Mouse (Mus musculus) lung, postnatal 0 days (tissue): Measurements from ENCODE around the gene Ksr1. TPM values are rescaled to one million over a fixed set of nuclear protein-coding genes. Genes with fewer than 3 reads are reported as not detected.

Experiments used
- ATAC-seq: fragments of 200-750 bp; cut with Nextera tagmentation; 2 replicates; pipeline ENCODE4 v1.8.0; 2017; ENCODE audit warnings: moderate library complexity
- DNase-seq: peaks from one replicate; pipeline ENCODE4 v3.0.0-alpha.2; 2016; ENCODE audit warnings: low spot score
- H3K27ac ChIP-seq: fragments of 300-500 bp; sonication (generic); 2 replicates; pipeline ENCODE4 v1.5.1; 2014; ENCODE audit warnings: antibody characterized with exemption, mild to moderate bottlenecking, low read length, mixed read lengths
- H3K27me3 ChIP-seq: fragments of 300-500 bp; sonication (generic); replicated peaks from 2 replicates; pipeline ENCODE4 v1.6.1; 2014; ENCODE audit warnings: low read length, mixed read lengths; ENCODE audit not compliant: insufficient read depth
- H3K36me3 ChIP-seq: fragments of 300-500 bp; sonication (generic); 2 replicates; pipeline ENCODE4 v1.6.1; 2014; ENCODE audit warnings: low read length, mixed read lengths; ENCODE audit not compliant: insufficient read depth
- H3K4me1 ChIP-seq: fragments of 300-500 bp; sonication (generic); 2 replicates; pipeline ENCODE4 v1.6.1; 2014; ENCODE audit warnings: antibody characterized with exemption, low read depth, low read length, mixed read lengths; ENCODE audit not compliant: insufficient read depth
- H3K4me2 ChIP-seq: fragments of 300-500 bp; sonication (generic); replicated peaks from 2 replicates; pipeline ENCODE4 v1.6.1; 2014; ENCODE audit warnings: low read depth, mild to moderate bottlenecking, low read length, moderate library complexity, mixed read lengths
- H3K4me3 ChIP-seq: fragments of 300-500 bp; sonication (generic); 2 replicates; pipeline ENCODE4 v1.5.1; 2014; ENCODE audit warnings: low read depth, low read length
- H3K9ac ChIP-seq: fragments of 300-500 bp; sonication (generic); replicated peaks from 2 replicates; pipeline ENCODE4 v1.6.1; 2014; ENCODE audit warnings: low read depth, mild to moderate bottlenecking
- H3K9me3 ChIP-seq: fragments of 300-500 bp; sonication (generic); 2 replicates; pipeline ENCODE4 v1.6.1; 2016; ENCODE audit warnings: low read length, mixed read lengths
- CTCF ChIP-seq: IDR thresholded peaks from 2 replicates; pipeline ENCODE4 v1.5.1; 2016; ENCODE audit warnings: antibody characterized with exemption, mild to moderate bottlenecking
- EP300 ChIP-seq: IDR thresholded peaks from 2 replicates; pipeline ENCODE4 v1.6.1; 2016; ENCODE audit warnings: antibody characterized with exemption, mild to moderate bottlenecking, control low read depth
- WGBS: fragments of 180-500 bp; shearing (Covaris S2); extraction: QIAGEN DNeasy Blood & Tissue Kit; methylation state at CpG from one replicate; pipeline ENCODE4 v1.1.7; 2014; 5-methylcytosine and 5-hydroxymethylcytosine counted together
- polyA plus RNA-seq: library from polyadenylated mRNA; unstranded; fragments of >200 nt; fragmentation: Nextera tagmentation; extraction: Ambion mirVana; gene quantifications from 2 replicates; pipeline ENCODE4 v1.2.1, GENCODE M21; 2015

The Ksr1 gene
- polyA plus RNA-seq, 1 experiment from 2014 or later, result 2.3 TPM

DNA sequence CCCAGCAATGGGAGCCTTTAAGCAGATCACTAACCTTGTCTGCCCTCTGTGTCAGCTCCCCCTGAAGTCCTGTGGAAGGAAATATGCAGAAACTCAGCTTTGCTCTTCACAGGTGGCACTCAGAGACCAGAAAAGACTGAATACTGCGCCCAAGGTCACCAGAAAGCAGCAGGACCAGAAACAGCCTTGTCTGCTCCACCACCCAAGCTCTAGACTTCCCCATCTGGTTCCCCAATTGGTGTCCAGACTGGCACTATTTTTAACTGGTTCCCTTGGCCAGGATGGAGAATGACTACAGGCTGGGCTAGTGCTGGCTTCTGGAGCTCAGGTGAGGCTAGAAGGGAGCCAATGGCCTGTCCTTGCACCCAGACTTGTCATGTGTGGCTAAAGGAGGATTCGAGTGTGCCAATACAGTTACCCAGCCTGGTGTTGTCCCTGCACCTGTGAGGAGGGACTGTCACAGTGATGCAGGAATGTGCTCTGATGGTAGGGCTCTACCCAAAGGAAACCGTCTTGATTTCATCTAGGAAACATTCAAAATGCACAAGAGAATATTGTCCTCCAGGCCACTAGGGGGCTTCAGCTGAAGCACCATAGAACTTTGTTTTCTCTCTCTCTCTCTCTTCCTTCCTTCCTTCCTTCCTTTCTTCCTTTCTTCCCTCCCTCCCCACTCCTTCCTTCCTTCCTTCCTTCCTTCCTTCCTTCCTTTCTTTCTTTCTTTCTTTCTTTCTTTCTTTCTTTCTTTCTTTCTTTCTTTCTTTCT, 38.1 kb upstream of the Ksr1 start:
- Histone ChIP-seq H3K27me3 (no peaks in the 10 kb centered on the region), H3K9ac (no peak overlapping the region), H3K27ac (no peak overlapping the region), H3K9me3 (no peaks in the 10 kb centered on the region), H3K4me1 (no peaks in the 10 kb centered on the region), H3K36me3 (no peaks in the 10 kb centered on the region), H3K4me3 (no peak overlapping the region), H3K4me2 (no peak overlapping the region)
- WGBS, result 78% methylated on average over 3 of the region's 3 CpGs
- DNase-seq, result no peak
- TF ChIP-seq EP300 (no peak), CTCF (peak; percentile 42)
- ATAC-seq, result no peak

DNA sequence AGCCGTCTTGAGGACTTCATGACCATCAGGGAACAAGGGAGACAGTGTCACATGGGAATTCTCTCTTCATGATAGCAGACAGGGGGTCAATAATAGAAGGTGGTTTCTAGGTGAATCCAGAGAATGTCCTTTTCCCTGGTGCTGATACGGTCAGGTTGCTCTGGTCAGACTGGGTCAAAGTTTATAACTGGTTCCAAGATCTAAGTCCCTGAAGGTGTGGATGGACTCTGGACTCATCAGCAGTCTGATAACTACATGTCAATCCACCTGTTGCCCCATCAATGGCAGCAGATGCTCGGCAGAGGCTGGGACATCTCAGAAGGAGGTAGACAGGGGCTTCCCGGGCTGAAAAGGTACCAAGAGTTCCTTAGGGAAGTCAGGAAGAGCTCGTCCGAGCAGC, 37.2 kb upstream of the Ksr1 start:
- WGBS, result 85% methylated on average over 6 of the region's 6 CpGs
- Histone ChIP-seq H3K9me3 (no peaks in the 10 kb centered on the region), H3K4me3 (no peak overlapping the region), H3K4me2 (no peak overlapping the region), H3K27me3 (no peaks in the 10 kb centered on the region), H3K4me1 (no peaks in the 10 kb centered on the region), H3K27ac (no peak overlapping the region), H3K9ac (no peak overlapping the region), H3K36me3 (no peaks in the 10 kb centered on the region)
- DNase-seq (no peak), ATAC-seq (no peak)
- TF ChIP-seq EP300 (no peak), CTCF (no peak)

GRCm38 (mm10) chr11:79182881-79183280, 36.7 kb upstream of the Ksr1 start:
- TF ChIP-seq CTCF, result no peak
- peak; percentile 36; the same call in 1 of the 2 replicates for TF ChIP-seq EP300
- Histone ChIP-seq H3K4me1 (no peaks in the 10 kb centered on the region), H3K4me3 (no peak overlapping the region), H3K27ac (no peak overlapping the region), H3K4me2 (no peak overlapping the region), H3K9ac (no peak overlapping the region), H3K27me3 (no peaks in the 10 kb centered on the region), H3K36me3 (no peaks in the 10 kb centered on the region), H3K9me3 (no peaks in the 10 kb centered on the region)
- ATAC-seq (peak; percentile 93), DNase-seq (peak; percentile 70)
- WGBS, result 53% methylated on average over 12 of the region's 12 CpGs

DNA sequence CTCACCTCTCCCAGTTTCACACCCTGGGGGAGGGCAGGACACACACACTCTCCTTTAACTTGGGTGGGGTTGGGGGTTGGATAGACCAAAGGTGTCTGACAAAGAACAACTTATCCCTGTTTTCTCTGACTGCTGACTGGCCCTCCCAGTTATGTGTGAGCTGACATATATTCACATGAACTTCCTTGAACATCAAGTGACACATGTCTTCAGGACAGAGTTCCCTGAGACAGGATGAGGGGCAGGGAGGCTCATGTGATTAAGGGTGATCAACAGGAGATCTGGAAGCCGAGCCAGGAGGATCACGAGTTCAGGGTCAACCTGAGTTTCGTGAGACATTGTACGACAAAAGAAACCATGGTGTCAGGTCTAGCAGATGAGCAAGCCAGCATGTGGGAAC, 35.7 kb upstream of the Ksr1 start:
- Histone ChIP-seq H3K36me3 (no peaks in the 10 kb centered on the region), H3K27me3 (no peaks in the 10 kb centered on the region), H3K4me3 (no peak overlapping the region), H3K9me3 (no peaks in the 10 kb centered on the region), H3K4me1 (no peaks in the 10 kb centered on the region), H3K9ac (no peak overlapping the region), H3K27ac (no peak overlapping the region), H3K4me2 (no peak overlapping the region)
- ATAC-seq (no peak), DNase-seq (no peak)
- TF ChIP-seq CTCF, result no peak
- no peak for TF ChIP-seq EP300
- 87% methylated on average over 4 of the region's 4 CpGs for WGBS

DNA sequence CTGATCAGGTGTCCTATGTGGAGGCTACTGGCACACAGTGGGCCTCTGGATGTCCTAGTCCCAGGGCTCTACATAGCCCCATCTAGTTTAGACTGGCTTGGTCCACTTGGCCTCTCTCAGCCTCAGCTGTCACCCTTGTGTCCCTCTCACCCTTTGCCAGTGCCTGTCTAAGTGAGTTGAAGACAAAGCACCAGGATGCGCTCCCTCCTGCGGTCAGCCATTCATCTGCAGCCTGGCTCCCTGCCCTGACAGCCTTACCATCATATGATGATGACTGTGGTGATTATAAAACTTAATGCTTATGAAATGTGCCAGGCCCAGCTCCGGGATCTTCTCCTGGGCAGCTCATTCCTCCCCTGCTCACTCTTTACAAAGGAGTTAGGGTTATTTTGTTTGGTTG, 30.5 kb upstream of the Ksr1 start:
- H3K27ac ChIP-seq, result no peak overlapping the region
- H3K36me3 ChIP-seq, result no peaks in the 10 kb centered on the region
- H3K4me1 ChIP-seq, result no peaks in the 10 kb centered on the region
- H3K4me3 ChIP-seq, result no peak overlapping the region
- H3K4me2 ChIP-seq, result no peak overlapping the region
- TF ChIP-seq CTCF, result peak; percentile 34
- TF ChIP-seq EP300, result no peak
- no peaks in the 10 kb centered on the region for H3K9me3 ChIP-seq
- ATAC-seq, result no peak
- 70% methylated on average over 3 of the region's 3 CpGs for WGBS
- H3K9ac ChIP-seq, result no peak overlapping the region
- no peaks in the 10 kb centered on the region for H3K27me3 ChIP-seq
- DNase-seq, result no peak

- no peak overlapping the region for H3K4me3 ChIP-seq
- H3K4me1 ChIP-seq, result no peaks in the 10 kb centered on the region
- no peaks in the 10 kb centered on the region for H3K27me3 ChIP-seq
- H3K9ac ChIP-seq, result no peak overlapping the region
- TF ChIP-seq EP300, result no peak
- TF ChIP-seq CTCF, result no peak
- WGBS, result 76% methylated on average over 7 of the region's 7 CpGs
- no peaks in the 10 kb centered on the region for H3K9me3 ChIP-seq
- H3K27ac ChIP-seq, result no peak overlapping the region
- H3K36me3 ChIP-seq, result no peaks in the 10 kb centered on the region
- ATAC-seq (no peak), DNase-seq (no peak)
- H3K4me2 ChIP-seq, result no peak overlapping the region
Measured at GRCm38 (mm10) chr11:79172054-79172453, 25.8 kb upstream of the Ksr1 start.
